In the genomic region with DNA sequence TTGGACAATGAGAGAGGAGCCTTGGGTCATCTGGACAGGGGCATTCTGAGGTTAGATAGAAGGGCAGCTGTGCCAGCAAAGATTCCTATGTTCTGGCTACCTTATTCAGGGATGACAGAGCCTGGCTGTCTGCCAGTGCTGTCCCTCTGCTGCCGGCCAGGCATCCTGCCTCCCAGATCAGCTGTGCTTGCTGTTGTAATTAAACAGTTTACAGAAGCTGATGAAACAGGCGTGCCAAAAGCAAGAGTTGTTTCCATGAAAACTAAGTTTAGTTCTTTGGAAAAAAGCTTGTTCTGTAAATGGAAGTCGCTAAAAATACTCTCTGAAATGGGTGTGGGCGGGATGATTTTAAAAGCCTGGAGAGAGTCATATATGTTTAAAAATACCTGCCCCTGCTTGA, we compare ENCODE assay signal across 11 mouse cellular contexts. TPM values are rescaled to one million over a fixed set of nuclear protein-coding genes. Genes with fewer than 3 reads are reported as not detected.
DNase-seq lines count a peak whose midpoint lies in the region; ATAC-seq and TF ChIP-seq lines count a peak whose summit lies in the region.
"Had no signal": no experiment of that assay in that cellular context is flagged by ENCODE, and none has a peak within 500 bp of the region (broad histone marks: within the 10 kb centered on the region; RNA-seq: fewer than 3 reads in every experiment).

No protein-coding gene starts in this region.

- TF ChIP-seq CTCF in midbrain, postnatal 0 days (IDR thresholded peaks at IDR 0.05): no peak

- ATAC-seq in midbrain, postnatal 0 days (ENCODE audit: low FRiP score): no peak
- ATAC-seq in midbrain, embryonic 15.5 days (replicated peaks): no peak

- H3K27me3 ChIP-seq in midbrain, postnatal 0 days (ENCODE audit: insufficient read depth, low read length): no peaks in the 10 kb centered on the region
- no peaks in the 10 kb centered on the region for H3K27me3 ChIP-seq in midbrain, embryonic 15.5 days (replicated peaks)

- DNase-seq in heart, adult 11 months: peak; percentile 72
- no peak for DNase-seq in heart, postnatal 14 days
- DNase-seq in midbrain, postnatal 0 days (ENCODE audit: low spot score): peak; percentile 64
- DNase-seq in left cerebral cortex, adult 18-20 months (ENCODE audit: low spot score in 2 of 2): peak; percentile 22 to 48
- DNase-seq in right cerebral cortex, postnatal 4 days: peak; percentile 58
- no peak for DNase-seq in B cell, adult 2 months
- no peak for DNase-seq in gastrocnemius, postnatal 14 days

- H3K36me3 ChIP-seq in midbrain, postnatal 0 days (ENCODE audit: insufficient read depth, low read length): no peaks in the 10 kb centered on the region
- no peaks in the 10 kb centered on the region for H3K36me3 ChIP-seq in midbrain, embryonic 15.5 days (replicated peaks)

- H3K4me2 ChIP-seq in midbrain, postnatal 0 days (ENCODE audit: low read depth, low read length, poor library complexity, severe bottlenecking): no peak overlapping the region
- no peak overlapping the region for H3K4me2 ChIP-seq in midbrain, embryonic 15.5 days

- H3K27ac ChIP-seq in midbrain, postnatal 0 days (ENCODE audit: low read depth, low read length): no peak overlapping the region
- H3K27ac ChIP-seq in midbrain, embryonic 15.5 days: no peak overlapping the region

- intact Hi-C loops in heart, postnatal 14 days (cut with DNase I): loop anchor here (10.0 kb wide), 1 partner anchor 725 kb away; no protein-coding TSS in a partner anchor
- intact Hi-C loops in gastrocnemius, postnatal 14 days (cut with DNase I; ENCODE audit: low total_unique reads): loop anchor here (10.0 kb wide), 1 partner anchor 635 kb away; no protein-coding TSS in a partner anchor

- 52% methylated on average over 4 of the region's 4 CpGs for WGBS in midbrain, postnatal 0 days
- WGBS in midbrain, embryonic 15.5 days: 59% methylated on average over 4 of the region's 4 CpGs

- no peak overlapping the region for H3K9ac ChIP-seq in midbrain, postnatal 0 days (replicated peaks; ENCODE audit: low read length, poor library complexity, severe bottlenecking)
- H3K9ac ChIP-seq in midbrain, embryonic 15.5 days: no peak overlapping the region

- H3K9me3 ChIP-seq in midbrain, postnatal 0 days (ENCODE audit: low read length): no peaks in the 10 kb centered on the region
- no peaks in the 10 kb centered on the region for H3K9me3 ChIP-seq in midbrain, embryonic 15.5 days

- no peaks in the 10 kb centered on the region for H3K4me1 ChIP-seq in midbrain, postnatal 0 days (ENCODE audit: insufficient read depth, low read length)
- 0 out of 2 replicates have a peak, but pooled peaks cover 3% of the 10 kb centered on the region for H3K4me1 ChIP-seq in midbrain, embryonic 15.5 days

- no peak overlapping the region for H3K4me3 ChIP-seq in midbrain, postnatal 0 days (ENCODE audit: low read depth, low read length)
- H3K4me3 ChIP-seq in midbrain, embryonic 15.5 days: no peak overlapping the region
- H3K4me3 ChIP-seq: myocyte had no signal

RNA-seq across cellular contexts. Expression of a gene that starts 56.6 kb away (rescaled TPM):
- not detected for total RNA-seq in heart, postnatal 14 days (2021)
- 28.9 and 30.5 TPM in 2 replicates for total RNA-seq in midbrain, postnatal 0 days (2014; rRNA removed)
- 2.3 and 2.7 TPM in 2 replicates for polyA plus RNA-seq in midbrain, postnatal 0 days (2015; fragmentation: Nextera tagmentation; extraction: Ambion mirVana)
- 3.0 and 3.2 TPM in 2 replicates for polyA plus RNA-seq in midbrain, embryonic 15.5 days (2015; fragmentation: Nextera tagmentation; extraction: Ambion mirVana)
- total RNA-seq in left cerebral cortex, adult 18-20 months (2021): 100 to 1,000 TPM in 1 of 2 experiments, 10 to 100 TPM in 1; 91.1 to 111 TPM
- total RNA-seq in gastrocnemius, postnatal 14 days (2021): not detected
- total RNA-seq: common myeloid progenitor, adult 5-6 weeks had no signal
- polyA plus RNA-seq: lung, embryonic 16.5 days; myocyte had no signal

Comparison
In these comparisons a context has a peak if more than half of its experiments do, and no peak if none do; other contexts are left out.
1. DNase-seq: peak in heart, adult 11 months (single experiment), midbrain, postnatal 0 days (single experiment), left cerebral cortex, adult 18-20 months (2 of 2) and right cerebral cortex, postnatal 4 days (single experiment); none in heart, postnatal 14 days (0 of 2), B cell, adult 2 months (0 of 2) and gastrocnemius, postnatal 14 days (single experiment).
2. RNA of a gene that starts 56.6 kb away (total RNA-seq): 91.1 to 111 TPM in left cerebral cortex, adult 18-20 months and 28.9 to 30.5 TPM in midbrain, postnatal 0 days; not detected in gastrocnemius, postnatal 14 days and not detected in heart, postnatal 14 days; every median in the first group is over 10 times any median in the second.